Comparison of ENCODE assay signal across 28 mouse cellular contexts in the genomic region with DNA sequence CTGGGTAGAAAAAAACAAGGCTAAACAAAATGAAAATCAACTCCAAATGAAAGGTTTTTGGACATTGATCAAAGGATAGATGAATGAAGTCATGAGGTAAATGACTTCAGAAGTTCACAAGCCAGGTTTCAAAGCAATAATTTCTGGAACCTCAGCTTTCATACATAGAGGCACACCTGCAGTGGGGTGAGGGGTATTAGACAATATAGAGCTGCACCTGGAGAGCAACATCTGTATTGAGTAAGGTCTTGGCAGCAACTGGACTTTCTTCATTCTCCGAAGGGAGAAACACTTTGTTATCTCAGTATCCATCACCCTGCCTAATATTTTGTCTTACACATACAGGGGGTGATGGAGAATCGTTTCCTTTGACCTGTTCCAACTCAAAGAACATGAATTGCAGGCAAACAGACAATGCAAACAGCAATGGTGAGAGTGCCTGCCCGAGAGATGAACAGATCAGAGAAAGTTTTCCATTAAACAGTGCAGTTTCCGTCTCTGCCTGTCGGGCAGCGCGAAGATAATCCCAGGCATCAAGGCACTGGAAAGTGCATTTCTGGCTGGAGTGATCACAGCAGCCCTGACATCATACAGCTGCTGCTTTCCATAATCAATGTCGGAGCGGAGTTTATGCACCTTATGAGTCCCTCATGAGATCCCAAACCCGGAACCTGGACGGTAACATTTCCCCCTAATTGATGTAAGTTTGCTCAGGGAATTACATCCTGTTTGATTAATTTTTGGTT.
DNase-seq lines count a peak whose midpoint lies in the region; ATAC-seq and TF ChIP-seq lines count a peak whose summit lies in the region.
"Had no signal": no experiment of that assay in that cellular context is flagged by ENCODE, and none has a peak within 500 bp of the region (broad histone marks: within the 10 kb centered on the region; RNA-seq: fewer than 3 reads in every experiment).

No protein-coding gene starts in this region.

- H3K9me3 ChIP-seq in heart, embryonic 13.5 days: no peaks in the 10 kb centered on the region
- H3K9me3 ChIP-seq in lung, embryonic 15.5 days: no peaks in the 10 kb centered on the region
- no peaks in the 10 kb centered on the region for H3K9me3 ChIP-seq in stomach, postnatal 0 days (ENCODE audit: control insufficient read depth, low read length)
- H3K9me3 ChIP-seq: forebrain, embryonic 13.5 days; heart, embryonic 15.5 days; hindbrain, embryonic 13.5 days; liver, embryonic 15.5 days; neural tube, embryonic 13.5 days had no signal

- H3K4me1 ChIP-seq in heart, embryonic 13.5 days: peaks cover 3% of the 10 kb centered on the region; the same call in 1 of the 2 replicates
- peaks cover 11% of the 10 kb centered on the region for H3K4me1 ChIP-seq in lung, embryonic 15.5 days
- no peaks in the 10 kb centered on the region for H3K4me1 ChIP-seq in stomach, postnatal 0 days (replicated peaks; ENCODE audit: control insufficient read depth, insufficient read depth)
- H3K4me1 ChIP-seq: forebrain, embryonic 13.5 days; heart, embryonic 15.5 days; hindbrain, embryonic 13.5 days; liver, embryonic 15.5 days; neural tube, embryonic 13.5 days had no signal

- no peak for ATAC-seq in heart, embryonic 13.5 days (ENCODE audit: extremely low read depth, insufficient number of reproducible peaks, low FRiP score, low TSS enrichment)
- ATAC-seq in lung, embryonic 15.5 days (ENCODE audit: borderline replicate concordance, extremely low read depth, low FRiP score, low TSS enrichment): no peak
- ATAC-seq in stomach, postnatal 0 days (ENCODE audit: low FRiP score, low TSS enrichment): no peak
- ATAC-seq: forebrain, embryonic 13.5 days had no signal

- 52% methylated on average over 11 of the region's 11 CpGs for WGBS in heart, embryonic 13.5 days
- WGBS in lung, embryonic 15.5 days: 21% methylated on average over 11 of the region's 11 CpGs
- WGBS in stomach, postnatal 0 days: 25% methylated on average over 11 of the region's 11 CpGs

- no peak for DNase-seq in heart, postnatal 4 days
- DNase-seq in lung, postnatal 36 days: no peak
- DNase-seq in mesoderm, embryonic 11.5 days (ENCODE audit: low read depth, low spot score): peak; percentile 9
- DNase-seq in stomach, postnatal 0 days (ENCODE audit: low spot score): no peak
- no peak for DNase-seq in retina, postnatal 1 day
- DNase-seq: adrenal gland, postnatal 25 days; B cell, adult 2 months; cerebellum, adult 2 months; cerebellum, postnatal 14 days; gastrocnemius, postnatal 10 days; heart, postnatal 36 days; kidney, adult 2 months; kidney, postnatal 4 days; left cerebral cortex, postnatal 4 days; lung, postnatal 10 days; right cerebral cortex, postnatal 14 days; thymus, adult 18-20 months; thymus, postnatal 25 days had no signal

- TF ChIP-seq EP300 in stomach, postnatal 0 days (optimal IDR thresholded peaks at IDR 0.05): no peak

- H3K27me3 ChIP-seq in heart, embryonic 13.5 days (replicated peaks): no peaks in the 10 kb centered on the region
- H3K27me3 ChIP-seq in lung, embryonic 15.5 days: no peaks in the 10 kb centered on the region
- H3K27me3 ChIP-seq in stomach, postnatal 0 days (ENCODE audit: control insufficient read depth, insufficient read depth, low read length): no peaks in the 10 kb centered on the region
- H3K27me3 ChIP-seq: forebrain, embryonic 13.5 days; heart, embryonic 15.5 days; hindbrain, embryonic 13.5 days; liver, embryonic 15.5 days; neural tube, embryonic 13.5 days had no signal

- no peak overlapping the region for H3K27ac ChIP-seq in heart, embryonic 13.5 days (replicated peaks)
- no peak overlapping the region for H3K27ac ChIP-seq in lung, embryonic 15.5 days
- no peak overlapping the region for H3K27ac ChIP-seq in stomach, postnatal 0 days (replicated peaks)
- H3K27ac ChIP-seq: forebrain, embryonic 13.5 days; heart, embryonic 15.5 days; hindbrain, embryonic 13.5 days; kidney, postnatal 0 days; liver, embryonic 15.5 days; neural tube, embryonic 13.5 days had no signal

- H3K4me3 ChIP-seq in heart, embryonic 13.5 days: no peak overlapping the region
- H3K4me3 ChIP-seq in lung, embryonic 15.5 days: no peak overlapping the region
- no peak overlapping the region for H3K4me3 ChIP-seq in stomach, postnatal 0 days (ENCODE audit: low read depth, low read length)
- H3K4me3 ChIP-seq: forebrain, embryonic 13.5 days; heart, embryonic 15.5 days; hindbrain, embryonic 13.5 days; liver, embryonic 15.5 days; myocyte; neural tube, embryonic 13.5 days had no signal

- no peak overlapping the region for H3K9ac ChIP-seq in heart, embryonic 13.5 days
- no peak overlapping the region for H3K9ac ChIP-seq in lung, embryonic 15.5 days
- no peak overlapping the region for H3K9ac ChIP-seq in stomach, postnatal 0 days (ENCODE audit: low read length)
- H3K9ac ChIP-seq: forebrain, embryonic 13.5 days; heart, embryonic 15.5 days; hindbrain, embryonic 13.5 days; liver, embryonic 15.5 days; neural tube, embryonic 13.5 days had no signal

- no peaks in the 10 kb centered on the region for H3K36me3 ChIP-seq in heart, embryonic 13.5 days
- H3K36me3 ChIP-seq in lung, embryonic 15.5 days: no peaks in the 10 kb centered on the region
- no peaks in the 10 kb centered on the region for H3K36me3 ChIP-seq in stomach, postnatal 0 days (ENCODE audit: control insufficient read depth, insufficient read depth, low read length)
- H3K36me3 ChIP-seq: heart, embryonic 15.5 days; hindbrain, embryonic 13.5 days; liver, embryonic 15.5 days; neural tube, embryonic 13.5 days had no signal

- TF ChIP-seq CTCF in stomach, postnatal 0 days (IDR thresholded peaks at IDR 0.05; ENCODE audit: low read depth): no peak

- H3K4me2 ChIP-seq in heart, embryonic 13.5 days: 0 out of 2 replicates have a peak overlapping the region, but pooled peaks have one; percentile 2
- H3K4me2 ChIP-seq in lung, embryonic 15.5 days: 0 out of 2 replicates have a peak overlapping the region, but pooled peaks have one; percentile 22
- H3K4me2 ChIP-seq in stomach, postnatal 0 days (replicated peaks; ENCODE audit: low read depth): 0 out of 2 replicates have a peak overlapping the region, but pooled peaks have one; percentile 18
- H3K4me2 ChIP-seq: forebrain, embryonic 13.5 days; heart, embryonic 15.5 days; hindbrain, embryonic 13.5 days; liver, embryonic 15.5 days; midbrain, embryonic 11.5 days; neural tube, embryonic 13.5 days had no signal
